Mouse (Mus musculus) embryonic fibroblast, embryonic 13.5 days (primary cell): ENCODE results near the gene Shisa9.

ENCODE experiments used
- CTCF ChIP-seq: IDR thresholded peaks from 2 replicates; pipeline ENCODE4 v1.5.1; 2011; ENCODE audit warnings: mild to moderate bottlenecking, control low read depth, low read length, moderate library complexity, borderline replicate concordance; ENCODE audit not compliant: insufficient read depth
- POLR2A ChIP-seq: IDR thresholded peaks from 2 replicates; pipeline ENCODE4 v1.6.1; 2011; ENCODE audit warnings: low read depth, mild to moderate bottlenecking, control low read depth, low read length, moderate library complexity

DNA sequence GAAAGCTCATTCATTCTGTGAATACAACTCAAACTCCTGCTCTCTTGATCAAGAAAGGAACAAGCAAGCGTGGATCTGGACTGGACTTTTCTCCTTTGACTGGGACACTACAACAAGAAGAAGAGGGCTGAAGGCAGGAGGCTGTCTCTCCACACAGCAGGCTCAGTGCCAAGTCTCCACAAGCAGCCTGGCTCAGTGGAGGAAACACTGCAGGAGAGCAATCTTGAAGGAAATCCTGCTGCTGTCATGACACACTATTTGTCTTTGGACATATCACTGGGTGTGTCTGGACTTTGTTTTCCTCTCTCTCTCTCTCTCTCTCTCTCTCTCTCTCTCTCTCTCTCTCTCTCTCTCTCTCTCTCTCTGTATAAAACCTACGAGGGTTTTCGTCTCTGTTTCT is 249.4 kb downstream of the Shisa9 start:
- TF ChIP-seq CTCF (no peak), POLR2A (no peak)
